Mouse (Mus musculus) MEL (cell line): ENCODE results near the gene Cmtm7. TPM values are rescaled to one million over a fixed set of nuclear protein-coding genes. Genes with fewer than 3 reads are reported as not detected.

Experiments
- DNase-seq: peaks from one replicate; pipeline ENCODE4 v3.0.0; 2011; ENCODE audit warnings: low read depth, low spot score
- H3K27ac ChIP-seq: 2 replicates; pipeline ENCODE4 v1.5.1; 2012; ENCODE audit warnings: low read depth, mild to moderate bottlenecking, control low read depth, low read length, moderate library complexity; ENCODE audit not compliant: control insufficient read depth
- H3K27me3 ChIP-seq, 2 experiments: fragments of 150-350 bp in 1 of 2; sonication (generic) in 1 of 2; 2 replicates each; pipeline ENCODE4 v1.6.1; 2012; ENCODE audit warnings: low read length in 2 of 2, mild to moderate bottlenecking in 2 of 2, improper control_type of control experiment in 1 of 2, moderate library complexity in 1 of 2; ENCODE audit not compliant: insufficient read depth in 2 of 2, control insufficient read depth in 1 of 2
- H3K36me3 ChIP-seq, 2 experiments: 2 replicates each; pipeline ENCODE4 v1.6.1; 2012 to 2014; ENCODE audit warnings: low read length in 2 of 2, improper control_type of control experiment in 1 of 2, inconsistent platforms in 1 of 2, mild to moderate bottlenecking in 1 of 2; ENCODE audit not compliant: insufficient read depth in 2 of 2, control insufficient read depth in 1 of 2
- H3K4me1 ChIP-seq, 2 experiments: fragments of 150-350 bp in 1 of 2; sonication (generic) in 1 of 2; 2 replicates each; pipeline ENCODE4 v1.6.1; 2012; ENCODE audit warnings: low read length in 2 of 2, improper control_type of control experiment in 1 of 2, mild to moderate bottlenecking in 1 of 2; ENCODE audit not compliant: insufficient read depth in 2 of 2, control insufficient read depth in 1 of 2
- H3K4me3 ChIP-seq, 2 experiments: fragments of 150-350 bp in 1 of 2; sonication (generic) in 1 of 2; 2 replicates each; pipeline ENCODE4 v1.5.1; 2012; ENCODE audit warnings: low read depth in 2 of 2, low read length in 2 of 2, mild to moderate bottlenecking in 2 of 2, moderate library complexity in 2 of 2, control low read depth in 1 of 2, improper control_type of control experiment in 1 of 2; ENCODE audit not compliant: control insufficient read depth in 1 of 2, insufficient read depth in 1 of 2
- H3K79me2 ChIP-seq: 2 replicates; pipeline ENCODE4 v1.6.1; 2012; ENCODE audit warnings: mild to moderate bottlenecking, low read length, moderate library complexity; ENCODE audit not compliant: control insufficient read depth, poor library complexity, insufficient read depth
- H3K9ac ChIP-seq: 2 replicates; pipeline ENCODE4 v1.6.1; 2012; ENCODE audit warnings: low read depth, mild to moderate bottlenecking, control low read depth, low read length, moderate library complexity; ENCODE audit not compliant: control insufficient read depth, poor library complexity, severe bottlenecking
- H3K9me3 ChIP-seq: fragments of 150-350 bp; sonication (generic); replicated peaks from 2 replicates; pipeline ENCODE4 v1.6.1; 2012; ENCODE audit warnings: mild to moderate bottlenecking, low read length, improper control_type of control experiment, moderate library complexity; ENCODE audit not compliant: insufficient read depth
- BHLHE40 ChIP-seq: IDR thresholded peaks from 2 replicates; pipeline ENCODE4 v1.6.1; 2012; ENCODE audit warnings: low read depth, mild to moderate bottlenecking, inconsistent platforms, low read length, improper control_type of control experiment, borderline replicate concordance
- CHD1 ChIP-seq: IDR thresholded peaks from 2 replicates; pipeline ENCODE4 v1.6.1; 2012; ENCODE audit warnings: low read depth, mild to moderate bottlenecking, inconsistent platforms, low read length, improper control_type of control experiment
- CTCF ChIP-seq, 3 experiments: IDR thresholded peaks in 2 of 3; conservative IDR thresholded peaks in 1 of 3; 2 replicates each; pipeline ENCODE4 v1.5.1; 2011 to 2012; ENCODE audit warnings: low read length in 3 of 3, low read depth in 2 of 3, mild to moderate bottlenecking in 2 of 3, improper control_type of control experiment in 1 of 3, inconsistent platforms in 1 of 3, mixed read lengths in 1 of 3, moderate library complexity in 1 of 3; ENCODE audit not compliant: control insufficient read depth in 1 of 3, insufficient read depth in 1 of 3, poor library complexity in 1 of 3, severe bottlenecking in 1 of 3
- ELF1 ChIP-seq: IDR thresholded peaks from 2 replicates; pipeline ENCODE4 v1.6.1; 2014; ENCODE audit warnings: low read depth, mild to moderate bottlenecking, inconsistent platforms, low read length, improper control_type of control experiment, moderate library complexity
- EP300 ChIP-seq, 2 experiments: IDR thresholded peaks; 2 replicates each; pipeline ENCODE4 v1.6.1; 2011; ENCODE audit warnings: improper control_type of control experiment in 2 of 2, low read length in 2 of 2, low read depth in 1 of 2, mild to moderate bottlenecking in 1 of 2
- ETS1 ChIP-seq: IDR thresholded peaks from 2 replicates; pipeline ENCODE4 v1.6.1; 2012; ENCODE audit warnings: low read depth, mild to moderate bottlenecking, inconsistent platforms, low read length, improper control_type of control experiment, moderate library complexity
- HCFC1 ChIP-seq: IDR thresholded peaks from 2 replicates; pipeline ENCODE4 v1.6.1; 2012; ENCODE audit warnings: low read depth, mild to moderate bottlenecking, inconsistent platforms, low read length, improper control_type of control experiment, moderate library complexity
- MAFK ChIP-seq: IDR thresholded peaks from 2 replicates; pipeline ENCODE4 v1.6.1; 2011; ENCODE audit warnings: low read depth, mild to moderate bottlenecking, low read length, improper control_type of control experiment, borderline replicate concordance
- MAZ ChIP-seq: IDR thresholded peaks from 2 replicates; pipeline ENCODE4 v1.6.1; 2012; ENCODE audit warnings: low read depth, mild to moderate bottlenecking, inconsistent platforms, low read length, improper control_type of control experiment
- NRF1 ChIP-seq: IDR thresholded peaks from 2 replicates; pipeline ENCODE4 v1.6.1; 2014; ENCODE audit warnings: low read depth, mild to moderate bottlenecking, inconsistent platforms, low read length, improper control_type of control experiment, moderate library complexity; ENCODE audit not compliant: poor library complexity, insufficient read depth, severe bottlenecking
- RCOR1 ChIP-seq: IDR thresholded peaks from 2 replicates; pipeline ENCODE4 v1.6.1; 2012; ENCODE audit warnings: low read depth, mild to moderate bottlenecking, inconsistent platforms, low read length, improper control_type of control experiment
- USF1 ChIP-seq: IDR thresholded peaks from 2 replicates; pipeline ENCODE4 v1.6.1; 2014; ENCODE audit warnings: low read depth, mild to moderate bottlenecking, inconsistent platforms, low read length, improper control_type of control experiment, moderate library complexity
- USF2 ChIP-seq, 2 experiments: IDR thresholded peaks; 2 replicates each; pipeline ENCODE4 v1.6.1; 2011 to 2012; ENCODE audit warnings: improper control_type of control experiment in 2 of 2, low read length in 2 of 2, borderline replicate concordance in 1 of 2, inconsistent platforms in 1 of 2, low read depth in 1 of 2, mild to moderate bottlenecking in 1 of 2; ENCODE audit not compliant: insufficient read depth in 1 of 2
- ZKSCAN1 ChIP-seq: IDR thresholded peaks from 2 replicates; pipeline ENCODE4 v1.6.1; 2012; ENCODE audit warnings: low read depth, mild to moderate bottlenecking, inconsistent platforms, low read length, improper control_type of control experiment, moderate library complexity
- ZMIZ1 ChIP-seq: IDR thresholded peaks from 2 replicates; pipeline ENCODE4 v1.6.1; 2012; ENCODE audit warnings: low read depth, mild to moderate bottlenecking, inconsistent platforms, low read length, improper control_type of control experiment, moderate library complexity
- ZNF384 ChIP-seq: IDR thresholded peaks from 2 replicates; pipeline ENCODE4 v1.6.1; 2012; ENCODE audit warnings: low read depth, mild to moderate bottlenecking, inconsistent platforms, low read length, improper control_type of control experiment
- polyA plus RNA-seq, 2 experiments: library from polyadenylated mRNA; stranded (reverse) in 1 of 2; unstranded in 1 of 2; fragments of >175 nt in 1 of 2; fragments of >200 nt in 1 of 2; gene quantifications; 2 replicates each; pipeline versions ENCODE4 v1.2.1 to v1.2.4; 2012; ENCODE audit warnings: low replicate concordance in 2 of 2, low read depth in 1 of 2; ENCODE audit not compliant: insufficient read length in 2 of 2, insufficient read depth in 1 of 2, missing spikeins in 1 of 2
- total RNA-seq: library from RNA; depleted of rRNA; stranded (reverse); fragments of 300-350 nt; gene quantifications from 2 replicates; pipeline ENCODE4 v1.2.3, GENCODE M21; 2012

Gene Cmtm7
- total and polyA plus RNA-seq, 3 experiments, result 290 to 545 TPM; not detected in 1

GRCm38 (mm10) chr9:114828377-114828776 lies 46.7 kb upstream of the Cmtm7 start:
- TF ChIP-seq ZMIZ1 (no peak), CHD1 (no peak), CTCF (IDR thresholded peaks at IDR 0.05 in 2 of 3, conservative IDR thresholded peaks at IDR 0.05 in 1 of 3; ENCODE audit: control insufficient read depth in 1 of 3, insufficient read depth in 1 of 3, low read depth in 2 of 3, low read length in 3 of 3, poor library complexity in 1 of 3, severe bottlenecking in 1 of 3) (peak in 2 of 3 experiments; percentile 5 to 16; a peak in 1 of 6 replicates)
- no peaks in the 10 kb centered on the region for H3K9me3 ChIP-seq
- no peak overlapping the region for H3K9ac ChIP-seq
- H3K36me3 ChIP-seq, result no peaks in the 10 kb centered on the region
- no peak for DNase-seq
- H3K27ac ChIP-seq, result no peak overlapping the region
- H3K27me3 ChIP-seq, result no peaks in the 10 kb centered on the region; a peak in 1 of 4 replicates
- H3K4me3 ChIP-seq, result no peak overlapping the region
- no peaks in the 10 kb centered on the region for H3K79me2 ChIP-seq
- no peaks in the 10 kb centered on the region for H3K4me1 ChIP-seq

- Histone ChIP-seq H3K79me2 (no peaks in the 10 kb centered on the region), H3K27ac (no peak overlapping the region), H3K4me3 (no peak overlapping the region), H3K27me3 (no peaks in the 10 kb centered on the region; a peak in 1 of 4 replicates), H3K4me1 (no peaks in the 10 kb centered on the region), H3K9me3 (no peaks in the 10 kb centered on the region), H3K9ac (no peak overlapping the region), H3K36me3 (no peaks in the 10 kb centered on the region)
- no peak for DNase-seq
- no peak for TF ChIP-seq ZMIZ1
- no peak for TF ChIP-seq ELF1
- TF ChIP-seq EP300 (IDR thresholded peaks at IDR 0.05; ENCODE audit: low read depth in 1 of 2, low read length in 2 of 2), result no peak
- no peak for TF ChIP-seq MAZ
- TF ChIP-seq HCFC1, result no peak
- no peak for TF ChIP-seq NRF1
- no peak for TF ChIP-seq USF1
- TF ChIP-seq ETS1, result no peak
- TF ChIP-seq BHLHE40, result no peak
- no peak for TF ChIP-seq ZKSCAN1
- TF ChIP-seq USF2 (IDR thresholded peaks at IDR 0.05; ENCODE audit: borderline replicate concordance in 1 of 2, insufficient read depth in 1 of 2, low read depth in 1 of 2, low read length in 2 of 2), result no peak
- TF ChIP-seq RCOR1, result no peak
- TF ChIP-seq ZNF384, result no peak
- TF ChIP-seq MAFK, result no peak
Measured at GRCm38 (mm10) chr9:114827242-114827852, 45.7 kb upstream of the Cmtm7 start.
